Mouse (Mus musculus) liver, adult (tissue): ENCODE measurements around the gene Focad.

Source experiments
- GATA4 ChIP-seq: IDR thresholded peaks from 2 replicates; pipeline ENCODE4 v1.6.1; 2014; ENCODE audit warnings: mild to moderate bottlenecking, low read length; ENCODE audit not compliant: insufficient replicate concordance

Focad gene

GRCm38 (mm10) chr4:88370819-88371218 is 276.4 kb downstream of the Focad start:
- no peak for TF ChIP-seq GATA4

GRCm38 (mm10) chr4:88372293-88373224 is 278.1 kb downstream of the Focad start:
- no peak for TF ChIP-seq GATA4

- no peak for TF ChIP-seq GATA4
Observed at GRCm38 (mm10) chr4:88390036-88390435, 295.6 kb downstream of the Focad start.

- TF ChIP-seq GATA4, result no peak
Observed at GRCm38 (mm10) chr4:88395717-88396116, 301.3 kb downstream of the Focad start.

- no peak for TF ChIP-seq GATA4
Observed at GRCm38 (mm10) chr4:88396995-88397521, 302.6 kb downstream of the Focad start.

- TF ChIP-seq GATA4, result no peak
Observed at GRCm38 (mm10) chr4:88400302-88400991, 306.0 kb downstream of the Focad start.

- no peak for TF ChIP-seq GATA4
Observed at GRCm38 (mm10) chr4:88400992-88401313, 306.5 kb downstream of the Focad start.

- TF ChIP-seq GATA4, result no peak
Observed at GRCm38 (mm10) chr4:88402884-88403283, 308.5 kb downstream of the Focad start.

- TF ChIP-seq GATA4, result no peak
Observed at GRCm38 (mm10) chr4:88406887-88407696, 312.7 kb downstream of the Focad start.

- TF ChIP-seq GATA4, result no peak
Observed at GRCm38 (mm10) chr4:88409279-88409678, 314.9 kb downstream of the Focad start.

GRCm38 (mm10) chr4:88412331-88412730 is 317.9 kb downstream of the Focad start:
- TF ChIP-seq GATA4, result no peak

GRCm38 (mm10) chr4:88415017-88415416 is 320.6 kb downstream of the Focad start:
- TF ChIP-seq GATA4, result no peak

- TF ChIP-seq GATA4, result no peak
Observed at GRCm38 (mm10) chr4:88419378-88419777, 324.9 kb downstream of the Focad start.

GRCm38 (mm10) chr4:88424563-88424962 is 330.1 kb downstream of the Focad start:
- no peak for TF ChIP-seq GATA4

- TF ChIP-seq GATA4, result no peak
Observed at GRCm38 (mm10) chr4:88427630-88428239, 333.3 kb downstream of the Focad start.
